ENCODE assay signal across 9 mouse cellular contexts in genomic region chr7:90460930-90461329, GRCm38 (mm10). TPM values are rescaled to one million over a fixed set of nuclear protein-coding genes. Genes with fewer than 3 reads are reported as not detected.
DNase-seq lines count a peak whose midpoint lies in the region; ATAC-seq and TF ChIP-seq lines count a peak whose summit lies in the region.
"Had no signal": no experiment of that assay in that cellular context is flagged by ENCODE, and none has a peak within 500 bp of the region (broad histone marks: within the 10 kb centered on the region; RNA-seq: fewer than 3 reads in every experiment).

No protein-coding gene starts in this region.

- no peaks in the 10 kb centered on the region for H3K27me3 ChIP-seq in cerebellum, adult 2 months (ENCODE audit: control insufficient read depth, insufficient read depth, low read length)
- H3K27me3 ChIP-seq in testis, adult 2 months (ENCODE audit: control insufficient read depth, insufficient read depth, low read length), result no peaks in the 10 kb centered on the region
- no peaks in the 10 kb centered on the region for H3K27me3 ChIP-seq in lung, embryonic 14.5 days (ENCODE audit: insufficient read depth, low read length)

- H3K4me2 ChIP-seq in lung, embryonic 14.5 days, result peak overlapping the region; percentile 7; the same call in 1 of the 2 replicates

- peak; percentile 26; the same call in 1 of the 2 replicates for TF ChIP-seq CTCF in cerebellum, adult 2 months (IDR thresholded peaks at IDR 0.05; ENCODE audit: borderline replicate concordance, insufficient read depth, low read depth, low read length)
- no peak for TF ChIP-seq CTCF in testis, adult 2 months (IDR thresholded peaks at IDR 0.05; ENCODE audit: control insufficient read depth, insufficient read depth, insufficient replicate concordance, low read depth, low read length)
- peak; percentile 42 for TF ChIP-seq CTCF in lung, embryonic 14.5 days (IDR thresholded peaks at IDR 0.05; ENCODE audit: low read depth)

- H3K4me1 ChIP-seq in cerebellum, adult 2 months (ENCODE audit: control insufficient read depth, insufficient read depth, low read length), result no peaks in the 10 kb centered on the region
- H3K4me1 ChIP-seq in testis, adult 2 months (ENCODE audit: control insufficient read depth, insufficient read depth, low read length), result peaks cover 12% of the 10 kb centered on the region
- no peaks in the 10 kb centered on the region for H3K4me1 ChIP-seq in lung, embryonic 14.5 days (ENCODE audit: insufficient read depth)

- TF ChIP-seq POLR2A in cerebellum, adult 2 months (IDR thresholded peaks at IDR 0.05; ENCODE audit: borderline replicate concordance, insufficient read depth, low read length), result no peak
- no peak for TF ChIP-seq POLR2A in testis, adult 2 months (IDR thresholded peaks at IDR 0.05; ENCODE audit: control insufficient read depth, low read depth, low read length)

- 18% methylated on average over 14 of the region's 14 CpGs for WGBS in cerebellum, adult 2 months
- WGBS in lung, embryonic 14.5 days, result 15% methylated on average over 14 of the region's 14 CpGs

- H3K36me3 ChIP-seq in testis, adult 2 months (ENCODE audit: control insufficient read depth, insufficient read depth, low read length), result no peaks in the 10 kb centered on the region
- no peaks in the 10 kb centered on the region for H3K36me3 ChIP-seq in lung, embryonic 14.5 days (ENCODE audit: insufficient read depth)

- H3K4me3 ChIP-seq in cerebellum, adult 2 months (replicated peaks; ENCODE audit: insufficient read depth, low read depth, low read length), result no peak overlapping the region
- H3K4me3 ChIP-seq in testis, adult 2 months (ENCODE audit: control insufficient read depth, low read depth, low read length), result peak overlapping the region; percentile 55; the same call in 1 of the 2 replicates
- no peak overlapping the region for H3K4me3 ChIP-seq in lung, embryonic 14.5 days (ENCODE audit: low read depth, low read length)
- H3K4me3 ChIP-seq: erythroblast, embryonic 14.5 days had no signal

- peak; percentile 39 to 54 for ATAC-seq in hematopoietic stem cell, adult 5-6 weeks (replicated peaks in 1 of 2; ENCODE audit: insufficient read depth in 1 of 2, low FRiP score in 2 of 2, low TSS enrichment in 1 of 2, low read depth in 1 of 2, poor library complexity in 2 of 2, severe bottlenecking in 2 of 2)
- ATAC-seq in lung, embryonic 14.5 days (ENCODE audit: insufficient read depth), result no peak

- H3K9ac ChIP-seq in lung, embryonic 14.5 days, result no peak overlapping the region

- no peak for DNase-seq in cerebellum, adult 2 months
- DNase-seq in cerebellum, adult 11-12 months, result no peak
- no peak for DNase-seq in testis, postnatal 10 days (ENCODE audit: low spot score)
- DNase-seq in lung, embryonic 14.5 days, result peak; percentile 29
- DNase-seq in spleen, postnatal 14 days (ENCODE audit: low spot score in 2 of 2), result peak; percentile 20 to 40
- DNase-seq in urinary bladder, adult 2 months (ENCODE audit: low spot score), result no peak

- H3K9me3 ChIP-seq in lung, embryonic 14.5 days (ENCODE audit: low read depth, low read length), result no peaks in the 10 kb centered on the region

- no peak overlapping the region for H3K27ac ChIP-seq in cerebellum, adult 2 months (ENCODE audit: insufficient read depth, low read length)
- H3K27ac ChIP-seq in testis, adult 2 months (ENCODE audit: control insufficient read depth, insufficient read depth, low read depth, low read length), result no peak overlapping the region
- no peak overlapping the region for H3K27ac ChIP-seq in lung, embryonic 14.5 days (ENCODE audit: low read depth)

RNA-seq across cellular contexts. Expression of gene Tmem126a, which starts 3.9 kb away (rescaled TPM):
- 43.6 and 43.8 TPM in 2 replicates for polyA plus RNA-seq in cerebellum, adult 2 months (2012; rRNA removed)
- 13.5 and 16.1 TPM in 2 replicates for polyA plus RNA-seq in testis, adult 2 months (2012; rRNA removed)
- total RNA-seq in hematopoietic stem cell, adult 5-6 weeks (2017), result 26.8 and 32.9 TPM in 2 replicates
- polyA plus RNA-seq in lung, embryonic 14.5 days (2014; fragmentation: Nextera tagmentation; extraction: Ambion mirVana), result 105 and 107 TPM in 2 replicates
- polyA plus RNA-seq in urinary bladder, adult 2 months (2012; rRNA removed), result 44.5 and 51.2 TPM in 2 replicates

RNA-seq across cellular contexts. Expression of gene Tmem126b, which starts 14.9 kb away (rescaled TPM):
- polyA plus RNA-seq in cerebellum, adult 2 months (2012; rRNA removed), result 29.0 and 33.5 TPM in 2 replicates
- polyA plus RNA-seq in testis, adult 2 months (2012; rRNA removed), result 1.5 and 1.7 TPM in 2 replicates
- 16.3 and 16.4 TPM in 2 replicates for total RNA-seq in hematopoietic stem cell, adult 5-6 weeks (2017)
- polyA plus RNA-seq in lung, embryonic 14.5 days (2014; fragmentation: Nextera tagmentation; extraction: Ambion mirVana), result 31.7 and 32.5 TPM in 2 replicates
- polyA plus RNA-seq in urinary bladder, adult 2 months (2012; rRNA removed), result 19.1 and 21.1 TPM in 2 replicates

RNA-seq across cellular contexts. Expression of gene Dlg2, which starts 15.5 kb away (rescaled TPM):
- 89.8 and 105 TPM in 2 replicates for polyA plus RNA-seq in cerebellum, adult 2 months (2012; rRNA removed)
- polyA plus RNA-seq in testis, adult 2 months (2012; rRNA removed), result 13.3 and 14.1 TPM in 2 replicates
- 3.8 and 4.9 TPM in 2 replicates for total RNA-seq in hematopoietic stem cell, adult 5-6 weeks (2017)
- polyA plus RNA-seq in lung, embryonic 14.5 days (2014; fragmentation: Nextera tagmentation; extraction: Ambion mirVana), result 0.25 and 0.37 TPM in 2 replicates
- 2.1 and 2.9 TPM in 2 replicates for polyA plus RNA-seq in urinary bladder, adult 2 months (2012; rRNA removed)
- polyA plus RNA-seq: erythroblast, embryonic 14.5 days had no signal

RNA-seq across cellular contexts. Expression of gene Crebzf, which starts 18.4 kb away (rescaled TPM):
- polyA plus RNA-seq in cerebellum, adult 2 months (2012; rRNA removed), result 135 and 143 TPM in 2 replicates
- 21.7 and 24.6 TPM in 2 replicates for polyA plus RNA-seq in testis, adult 2 months (2012; rRNA removed)
- total RNA-seq in hematopoietic stem cell, adult 5-6 weeks (2017), result 85.2 and 121 TPM in 2 replicates
- polyA plus RNA-seq in lung, embryonic 14.5 days (2014; fragmentation: Nextera tagmentation; extraction: Ambion mirVana), result 45.2 and 47.4 TPM in 2 replicates
- 71.4 and 104 TPM in 2 replicates for polyA plus RNA-seq in urinary bladder, adult 2 months (2012; rRNA removed)

RNA-seq across cellular contexts. Expression of gene Ccdc89, which starts 34.6 kb away (rescaled TPM):
- 1.3 TPM in 2 replicates for polyA plus RNA-seq in cerebellum, adult 2 months (2012; rRNA removed)
- 68.5 and 74.4 TPM in 2 replicates for polyA plus RNA-seq in testis, adult 2 months (2012; rRNA removed)
- total RNA-seq in hematopoietic stem cell, adult 5-6 weeks (2017), result 0.89 and 0.94 TPM in 2 replicates
- 1.5 TPM in 2 replicates for polyA plus RNA-seq in lung, embryonic 14.5 days (2014; fragmentation: Nextera tagmentation; extraction: Ambion mirVana)
- polyA plus RNA-seq in urinary bladder, adult 2 months (2012; rRNA removed), result 0.73 and 0.90 TPM in 2 replicates
- polyA plus RNA-seq: erythroblast, embryonic 14.5 days had no signal

Comparison
In these comparisons a context has a peak if more than half of its experiments do, and no peak if none do; other contexts are left out.
1. DNase-seq: peak in lung, embryonic 14.5 days (single experiment) and spleen, postnatal 14 days (2 of 2); none in cerebellum, adult 2 months (0 of 2), cerebellum, adult 11-12 months (single experiment), testis, postnatal 10 days (single experiment) and urinary bladder, adult 2 months (single experiment).